Mouse (Mus musculus) adrenal gland, postnatal 10 days (tissue): ENCODE measurements around the gene Kdelc2. TPM values are rescaled to one million over a fixed set of nuclear protein-coding genes. Genes with fewer than 3 reads are reported as not detected.
A peak's percentile ranks its signal among the peaks of the same experiment; 100 is the strongest.

Source experiments
- DNase-seq: peaks from one replicate; pipeline ENCODE4 v3.0.0; 2021; ENCODE audit warnings: mixed read lengths
- total RNA-seq, 2 experiments: library from RNA; stranded (reverse); gene quantifications; 2 replicates each; pipeline ENCODE4 v1.2.3; 2021

Kdelc2 gene
- total RNA-seq, 2 experiments from 2014 or later, result 14.5 to 15.6 TPM

DNA sequence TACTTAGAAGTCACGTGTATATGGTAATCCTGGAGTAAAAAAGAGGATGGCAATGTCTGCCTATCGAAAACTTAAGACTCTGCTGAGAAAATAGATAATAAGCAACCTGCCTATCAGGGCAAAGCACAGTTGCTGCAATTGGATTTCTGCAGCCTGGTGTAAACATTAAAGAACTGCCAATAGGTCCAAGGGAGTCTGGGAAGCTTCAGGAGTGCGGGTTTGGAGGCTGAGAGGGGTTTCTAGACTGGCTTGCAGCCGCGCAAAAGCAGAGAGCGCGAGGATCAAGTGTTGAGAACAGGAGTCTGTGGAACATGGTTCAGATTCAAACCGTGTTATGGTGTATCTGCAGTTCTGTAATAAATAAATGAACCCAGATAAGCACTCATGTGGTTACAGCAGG lies 1.0 kb downstream of the Kdelc2 start:
- peak; percentile 28 for DNase-seq

DNA sequence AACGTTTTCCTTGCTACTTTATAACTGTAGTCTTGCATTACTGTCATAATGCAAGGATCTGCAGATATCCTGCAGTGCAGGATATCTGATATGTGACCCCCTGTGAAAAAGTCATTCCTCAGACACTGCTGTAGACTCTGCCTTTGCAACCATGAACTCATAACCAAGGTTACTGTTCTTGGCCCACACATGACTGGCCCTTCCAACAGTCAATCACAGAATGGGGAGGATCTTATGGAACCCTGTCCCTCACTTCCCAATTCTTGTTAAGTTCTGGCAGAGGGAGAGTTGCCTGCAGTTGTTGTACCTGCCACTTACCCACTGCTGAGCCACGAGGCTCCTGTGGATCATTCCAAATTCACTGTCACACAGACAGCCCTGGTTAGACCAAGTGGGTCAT lies 3.6 kb downstream of the Kdelc2 start:
- peak; percentile 46 for DNase-seq

DNA sequence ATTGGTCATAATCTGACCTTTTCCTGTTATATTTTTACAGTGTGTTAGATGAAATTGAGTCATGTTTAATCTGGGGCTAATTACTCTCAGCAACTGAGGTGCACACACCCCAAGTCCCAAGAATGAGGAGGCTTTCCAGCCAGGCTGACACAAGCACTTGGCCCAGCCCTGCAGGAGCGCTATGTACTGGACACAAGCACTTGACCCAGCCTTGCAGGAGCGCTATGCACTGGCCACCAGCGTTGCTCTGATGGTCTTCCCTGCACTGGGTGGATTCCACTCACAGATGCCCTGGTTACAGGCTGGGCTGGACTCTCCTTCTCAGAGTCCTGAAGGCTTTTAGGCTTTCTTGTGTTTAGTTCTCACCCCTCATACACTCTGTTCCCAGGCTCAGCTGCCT lies 5.3 kb downstream of the Kdelc2 start:
- no peak for DNase-seq

DNA sequence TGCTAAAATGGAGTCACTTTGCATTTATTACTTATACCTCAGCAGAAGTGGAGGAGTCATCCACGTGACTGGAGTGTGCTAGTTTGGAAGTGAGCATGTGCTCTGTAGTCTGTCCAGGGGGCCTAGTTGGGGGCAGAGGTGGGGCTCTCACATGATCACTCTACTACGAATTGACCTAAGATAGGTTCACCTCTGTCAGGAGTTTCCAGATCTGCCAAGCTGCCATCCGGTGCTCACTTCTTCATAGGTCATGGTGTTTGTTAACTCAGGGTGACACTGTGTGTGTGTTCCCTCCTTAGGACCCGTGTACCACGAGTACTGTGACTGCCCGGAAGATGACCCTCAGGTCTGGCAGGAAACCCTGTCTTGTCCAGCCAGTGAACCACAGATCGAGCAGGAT lies 6.3 kb downstream of the Kdelc2 start:
- DNase-seq, result no peak

DNA sequence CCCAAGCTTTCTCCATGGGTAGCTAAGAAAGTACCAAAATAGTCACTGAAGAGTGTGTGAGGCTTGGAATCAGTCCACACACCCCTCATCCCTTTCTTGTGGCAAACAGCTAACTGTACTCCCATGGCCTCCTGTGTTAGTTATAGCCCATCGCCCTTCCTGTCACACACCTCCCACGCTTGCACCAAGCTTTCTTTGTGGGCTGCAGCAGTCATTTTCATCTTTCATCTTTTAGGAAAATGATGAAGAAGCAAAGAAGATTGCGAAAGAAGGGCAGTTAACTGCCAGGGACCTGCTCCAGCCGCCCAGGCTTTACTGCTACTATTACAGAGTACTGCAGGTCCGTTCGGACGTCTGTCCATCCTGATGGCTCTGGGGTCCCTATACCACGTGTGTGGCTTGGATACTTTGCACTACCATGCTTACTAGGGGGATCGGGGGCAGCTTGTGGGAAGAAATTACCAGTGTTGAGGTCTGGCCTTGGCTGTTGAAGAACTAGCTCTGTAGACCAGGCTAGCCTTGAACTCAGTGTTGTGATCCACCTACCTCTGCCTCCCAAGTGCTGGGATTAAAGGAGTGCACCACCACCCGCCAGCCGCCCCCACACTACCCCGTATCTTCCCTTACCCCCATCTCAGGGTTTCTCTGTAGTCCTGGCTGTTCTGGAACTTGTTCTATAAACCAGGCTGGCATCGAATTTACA lies 14.0 kb downstream of the Kdelc2 start:
- no peak for DNase-seq

DNA sequence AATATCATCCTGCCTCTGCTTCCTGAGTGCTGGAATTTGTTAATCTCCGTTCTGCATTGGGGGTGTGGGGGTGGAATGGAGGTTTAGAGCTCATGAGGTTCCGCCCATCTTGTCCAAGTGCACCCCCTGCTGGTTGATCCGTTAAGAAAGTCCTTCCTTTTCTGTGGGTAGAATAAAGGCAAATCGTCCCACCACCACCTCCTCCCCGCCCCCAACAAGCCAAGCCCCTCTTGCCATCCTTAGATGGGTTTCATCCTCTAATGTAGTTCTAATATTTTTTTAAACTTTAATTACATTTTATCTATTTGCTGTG lies 14.5 kb downstream of the Kdelc2 start:
- DNase-seq, result peak; percentile 78

DNA sequence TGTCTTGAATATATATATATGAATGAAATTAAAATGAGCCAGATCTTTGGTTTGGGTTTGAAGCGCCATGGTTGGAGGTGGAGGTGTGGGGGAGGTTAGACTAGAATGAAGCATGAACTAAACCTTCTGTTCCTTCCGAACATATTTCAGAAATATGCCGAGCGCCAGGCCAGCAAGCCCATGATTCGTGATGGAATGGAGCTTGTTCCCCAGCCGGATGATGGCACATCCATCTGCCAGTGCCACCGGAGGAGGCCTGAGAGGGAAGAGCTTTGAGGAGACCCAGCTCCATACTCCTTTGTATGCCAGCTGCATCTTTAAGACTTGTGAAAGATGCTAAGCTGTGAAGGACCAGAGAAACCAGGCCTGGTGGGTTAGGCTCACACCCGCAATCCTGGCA lies 15.7 kb downstream of the Kdelc2 start:
- no peak for DNase-seq

DNA sequence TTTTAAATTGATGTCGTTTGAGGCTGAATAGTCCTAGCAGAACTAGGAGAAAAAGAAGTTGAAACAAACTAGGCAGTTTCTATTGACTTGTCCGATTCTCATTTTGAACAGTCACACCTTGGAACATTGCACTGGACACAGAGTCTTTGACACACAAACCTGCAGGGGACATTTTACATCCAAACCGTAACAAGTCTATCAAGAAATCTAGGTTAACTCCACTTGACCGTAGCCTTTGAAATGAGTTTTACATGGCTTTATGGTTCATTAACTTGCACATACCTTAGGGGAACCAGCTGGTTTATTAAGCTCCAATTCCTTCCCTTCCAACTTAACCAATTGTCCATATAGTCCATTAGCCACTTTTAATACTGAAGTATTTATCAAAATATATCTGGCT lies 16.9 kb downstream of the Kdelc2 start:
- DNase-seq, result no peak

DNA sequence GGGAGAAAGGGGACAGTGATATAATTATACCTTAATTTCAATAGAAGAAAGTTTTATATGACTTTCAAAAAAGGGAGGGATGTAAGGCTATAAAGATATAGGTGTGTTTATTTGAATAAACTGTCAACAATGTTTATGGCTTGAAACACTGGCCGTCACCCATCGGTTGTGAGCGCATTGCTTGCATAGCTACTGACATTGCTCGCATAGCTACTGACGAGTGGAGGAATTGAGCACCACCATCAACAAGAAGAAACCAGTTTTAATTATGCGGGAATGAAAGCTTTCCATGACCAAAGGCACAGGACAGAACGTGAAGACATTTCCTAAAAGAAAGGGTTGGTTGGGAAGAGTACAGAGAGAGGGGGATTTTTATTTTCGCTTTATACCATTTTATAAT lies 17.3 kb downstream of the Kdelc2 start:
- no peak for DNase-seq

DNA sequence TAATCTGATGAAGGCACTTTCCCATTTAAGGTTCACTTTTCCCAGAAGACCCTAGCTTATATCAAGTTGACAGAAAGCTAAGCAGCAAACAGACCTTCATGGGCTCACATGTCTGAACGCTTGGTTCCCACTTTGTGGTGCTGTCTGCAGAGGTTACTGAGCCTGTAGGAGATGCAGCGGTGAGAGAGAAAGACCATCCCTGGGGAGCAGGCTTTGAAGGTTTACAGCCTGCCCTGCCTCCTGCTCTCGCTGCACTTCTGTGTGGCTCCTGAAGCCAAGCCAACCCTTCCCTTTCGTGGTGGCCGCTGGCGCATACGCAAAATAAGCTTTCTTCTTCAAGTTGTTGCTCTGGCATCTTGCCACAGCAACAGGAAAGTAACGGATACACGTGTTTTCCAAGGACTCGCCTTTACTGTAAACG lies 18.5 kb downstream of the Kdelc2 start, which contains the start of gene 4930550C14Rik:
Gene 4930550C14Rik, plus strand, starts transcription at position 35 of the 421 bp plus-strand sequence.
- DNase-seq, result peak; percentile 73

DNA sequence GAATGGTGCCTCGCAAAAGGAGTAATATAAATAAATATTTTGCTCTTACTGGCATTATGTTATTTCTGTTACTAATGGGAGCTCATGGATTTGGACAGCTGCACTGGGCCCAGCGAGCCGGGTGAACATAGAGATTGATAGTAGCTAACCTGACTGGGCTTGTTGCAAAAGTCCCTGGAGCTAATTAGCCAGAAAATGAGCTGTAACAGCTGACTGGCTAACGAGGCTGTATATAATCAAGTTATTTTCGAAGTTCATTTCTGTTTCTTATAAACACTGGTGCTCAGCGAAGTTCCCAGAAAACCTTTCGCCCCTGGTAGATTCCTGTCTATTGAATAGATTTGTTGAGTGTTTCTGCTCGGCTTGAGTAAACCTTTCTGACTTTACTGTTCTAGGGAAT lies 19.2 kb downstream of the Kdelc2 start:
- DNase-seq, result no peak

DNA sequence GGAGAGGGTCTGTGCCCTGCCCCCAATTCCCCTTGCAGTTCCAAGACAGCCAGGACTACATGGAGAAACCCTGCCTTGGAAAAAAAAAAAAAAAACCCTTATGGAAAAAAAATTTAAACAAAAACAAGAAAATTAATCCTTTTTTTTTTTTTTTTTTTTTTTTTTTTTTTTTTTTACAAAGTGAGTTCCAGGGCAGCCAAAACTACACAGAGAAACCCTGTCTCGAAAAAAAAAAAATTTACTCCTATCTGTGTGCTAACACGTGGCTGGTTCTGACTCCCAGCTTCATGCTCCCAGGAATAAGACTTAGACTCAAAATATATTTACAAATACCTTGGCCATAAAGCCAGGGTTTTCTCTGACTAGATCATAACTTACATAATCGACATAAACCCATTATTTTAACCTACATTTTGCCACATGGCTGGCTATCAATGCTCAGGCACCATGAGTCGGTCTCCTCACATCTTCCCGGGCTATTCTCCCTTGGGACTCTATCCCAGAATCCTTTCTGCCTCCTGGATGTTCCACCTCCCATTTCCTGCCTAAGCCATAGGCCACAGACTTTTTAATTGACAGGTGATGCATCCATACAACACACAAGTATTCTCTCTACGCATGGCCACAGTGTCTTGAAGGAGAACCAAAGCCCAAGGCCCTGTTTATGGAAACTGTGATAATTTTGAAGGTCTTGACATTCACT lies 20.4 kb downstream of the Kdelc2 start:
- DNase-seq, result no peak

DNA sequence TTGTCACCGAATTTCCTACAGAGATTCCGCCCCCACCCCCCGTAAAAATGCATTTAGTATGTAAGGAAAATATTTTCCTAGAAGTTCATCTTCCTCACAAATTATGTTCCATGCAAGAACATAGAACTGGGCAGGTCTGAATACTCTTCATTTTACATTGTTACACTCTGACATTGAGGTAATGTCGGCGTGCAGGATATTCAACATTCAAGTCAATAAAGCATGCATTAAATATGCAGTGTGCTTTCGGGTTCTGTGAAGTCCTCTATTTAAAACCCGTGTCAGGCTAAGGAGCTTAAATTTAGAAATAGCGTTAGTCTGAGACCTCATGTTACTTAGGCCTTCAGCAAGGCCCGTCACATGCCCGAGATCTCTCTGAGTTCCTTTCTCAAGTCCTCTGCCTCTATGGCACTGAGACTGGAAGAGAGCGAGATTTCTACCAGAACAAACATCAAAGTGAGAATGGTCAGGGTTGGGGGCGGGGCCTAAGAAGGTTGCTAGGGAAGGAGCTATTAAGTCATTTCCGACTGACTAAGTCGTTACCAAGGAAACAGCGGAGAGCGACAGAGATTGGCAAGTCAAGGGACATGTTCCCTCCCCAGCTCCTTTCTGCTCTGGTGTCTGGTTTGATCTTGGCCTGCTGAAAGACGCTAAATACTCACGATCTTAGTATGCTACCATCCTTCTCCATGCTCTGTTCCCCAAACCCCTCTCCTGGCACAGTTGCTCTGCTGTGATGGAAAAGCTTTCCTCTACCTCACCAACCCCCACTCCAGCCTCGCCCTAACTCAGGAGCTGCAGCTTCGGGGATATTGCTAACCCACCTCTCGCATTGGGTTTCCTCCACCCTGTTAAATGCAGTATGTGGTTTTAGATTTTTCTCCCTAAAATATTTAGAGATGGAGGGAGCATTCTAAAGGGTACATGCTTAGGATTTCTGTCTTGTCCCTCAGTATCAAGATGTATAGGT lies 21.2 kb downstream of the Kdelc2 start:
- peak; percentile 87 for DNase-seq

DNA sequence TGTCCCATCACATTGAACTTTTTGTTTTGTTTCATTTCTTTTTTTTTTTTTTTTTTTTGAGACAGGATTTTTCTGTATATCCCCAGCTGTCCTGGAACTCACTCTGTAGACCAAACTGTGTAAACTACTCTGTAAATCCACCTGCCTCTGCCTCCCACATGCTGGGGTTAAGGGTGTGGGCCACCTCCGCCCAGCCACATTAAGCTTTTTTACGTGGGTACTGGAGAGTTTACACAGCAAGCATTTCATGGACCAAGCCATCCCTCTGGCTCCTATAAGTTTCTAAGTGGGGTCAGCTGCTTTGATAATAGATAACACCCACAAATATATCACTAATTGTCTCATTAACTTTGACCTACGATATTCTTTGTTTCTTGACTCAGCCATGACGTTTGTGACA lies 24.7 kb downstream of the Kdelc2 start:
- no peak for DNase-seq

DNA sequence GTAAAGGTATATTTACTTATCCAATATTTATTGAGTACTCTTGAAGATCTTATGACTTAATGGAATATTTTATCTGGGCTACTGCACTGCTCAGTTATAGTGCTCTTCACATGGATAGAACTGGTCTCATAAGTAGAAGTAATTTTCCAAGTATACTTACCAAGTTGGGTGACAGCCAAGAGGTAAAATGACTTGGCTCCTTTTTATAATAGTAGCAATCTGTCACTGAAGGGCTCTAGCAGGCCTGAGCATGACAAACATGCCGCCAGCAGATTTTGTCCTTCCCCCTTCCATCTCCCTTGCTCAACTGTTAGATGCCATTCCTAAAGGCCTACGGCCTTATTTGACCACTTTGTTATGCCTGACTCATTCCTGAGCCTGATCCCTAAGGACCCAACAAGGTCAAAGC lies 25.1 kb downstream of the Kdelc2 start:
- DNase-seq, result no peak

DNA sequence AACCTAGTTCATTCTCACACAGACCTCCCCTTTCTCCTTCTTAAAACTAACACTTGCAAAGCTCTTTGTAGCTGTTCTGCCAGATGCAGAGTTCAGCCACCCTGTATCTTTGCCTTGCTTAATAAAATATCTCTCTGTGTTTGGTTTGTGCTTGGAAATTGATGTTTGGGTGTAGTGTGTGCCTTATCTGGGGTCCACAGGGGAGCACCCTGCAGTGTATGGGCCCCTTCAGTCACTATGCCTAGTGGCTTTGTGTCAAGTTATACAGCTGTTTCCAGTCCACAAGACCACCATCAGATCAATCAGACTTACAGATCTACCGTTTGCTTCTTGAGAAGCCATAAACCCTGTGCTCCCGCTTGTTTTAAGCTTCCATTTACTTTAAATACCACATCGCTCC lies 25.6 kb downstream of the Kdelc2 start:
- no peak for DNase-seq

DNA sequence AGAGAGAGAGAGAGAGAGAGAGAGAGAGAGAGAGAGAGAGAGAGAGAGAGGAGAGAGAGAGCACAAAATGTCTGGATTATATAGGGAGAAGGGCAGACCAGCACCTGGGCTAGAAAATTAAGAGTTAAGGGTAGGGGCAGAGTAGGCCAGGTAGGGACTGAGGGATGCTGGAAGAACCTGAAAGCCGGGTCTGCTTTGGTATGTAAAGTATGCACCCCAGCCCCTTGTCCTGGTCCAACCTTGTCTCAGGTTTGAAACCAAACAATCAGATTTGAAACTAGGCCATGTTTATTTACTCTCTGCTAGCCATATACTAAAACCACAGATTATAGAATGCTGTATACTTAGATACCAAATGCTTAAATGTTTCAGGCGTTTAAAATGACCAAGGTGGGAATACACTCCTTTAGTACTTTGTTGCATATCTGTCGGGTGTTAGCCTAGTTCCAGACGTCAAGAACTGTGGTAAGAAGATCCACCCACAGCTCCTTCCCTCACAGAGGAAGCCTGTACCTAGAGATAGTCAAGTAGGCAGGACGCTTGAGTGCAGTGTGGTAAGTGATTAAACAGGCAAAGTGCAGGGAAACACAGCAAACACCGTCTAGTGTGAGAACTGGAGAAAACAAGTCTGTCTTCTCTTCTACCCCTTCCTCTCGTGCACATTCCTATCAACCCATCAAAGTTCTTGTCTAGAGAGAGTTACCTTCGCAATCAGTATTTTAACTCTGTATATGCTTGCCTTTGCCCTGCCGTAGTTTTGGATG lies 38.5 kb downstream of the Kdelc2 start:
- no peak for DNase-seq

DNA sequence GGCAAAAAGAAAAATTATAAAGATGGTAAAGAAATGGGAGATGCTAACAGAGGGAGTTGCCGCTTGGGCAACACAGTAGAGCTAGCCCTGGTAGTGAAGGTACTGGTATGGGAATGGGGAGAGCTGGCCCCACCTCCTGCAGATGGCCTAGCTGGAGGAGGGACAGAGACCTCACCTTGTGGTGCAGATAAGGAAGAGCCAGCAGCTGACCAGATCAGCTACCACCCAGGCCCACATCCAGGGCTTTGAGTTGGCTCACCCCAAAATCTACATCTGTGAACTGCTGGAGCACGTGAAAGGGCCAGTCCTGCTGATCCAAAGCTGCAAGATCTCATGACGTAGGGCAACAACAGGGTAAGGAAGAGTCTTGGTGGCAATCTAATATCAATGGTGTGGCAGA lies 42.9 kb downstream of the Kdelc2 start:
- no peak for DNase-seq

DNA sequence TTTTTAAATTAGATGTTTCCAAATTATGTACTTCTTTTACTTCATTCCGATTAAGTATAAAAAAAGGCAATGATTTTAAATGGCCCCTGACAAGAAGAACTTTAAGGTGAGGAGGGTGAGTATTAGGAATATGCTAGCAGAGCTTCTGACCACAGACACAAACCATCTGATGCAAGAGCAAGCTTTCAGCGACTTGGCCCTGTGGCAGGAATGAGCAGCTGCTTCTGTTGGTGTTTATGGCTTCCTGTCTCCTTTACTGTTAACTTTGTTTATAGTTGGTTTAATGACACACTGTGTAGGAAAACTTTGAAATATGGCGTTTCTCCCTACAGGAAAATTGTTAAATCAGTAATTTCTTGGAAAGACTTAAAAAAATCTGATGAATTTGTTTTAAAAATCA lies 43.8 kb downstream of the Kdelc2 start:
- DNase-seq, result no peak

DNA sequence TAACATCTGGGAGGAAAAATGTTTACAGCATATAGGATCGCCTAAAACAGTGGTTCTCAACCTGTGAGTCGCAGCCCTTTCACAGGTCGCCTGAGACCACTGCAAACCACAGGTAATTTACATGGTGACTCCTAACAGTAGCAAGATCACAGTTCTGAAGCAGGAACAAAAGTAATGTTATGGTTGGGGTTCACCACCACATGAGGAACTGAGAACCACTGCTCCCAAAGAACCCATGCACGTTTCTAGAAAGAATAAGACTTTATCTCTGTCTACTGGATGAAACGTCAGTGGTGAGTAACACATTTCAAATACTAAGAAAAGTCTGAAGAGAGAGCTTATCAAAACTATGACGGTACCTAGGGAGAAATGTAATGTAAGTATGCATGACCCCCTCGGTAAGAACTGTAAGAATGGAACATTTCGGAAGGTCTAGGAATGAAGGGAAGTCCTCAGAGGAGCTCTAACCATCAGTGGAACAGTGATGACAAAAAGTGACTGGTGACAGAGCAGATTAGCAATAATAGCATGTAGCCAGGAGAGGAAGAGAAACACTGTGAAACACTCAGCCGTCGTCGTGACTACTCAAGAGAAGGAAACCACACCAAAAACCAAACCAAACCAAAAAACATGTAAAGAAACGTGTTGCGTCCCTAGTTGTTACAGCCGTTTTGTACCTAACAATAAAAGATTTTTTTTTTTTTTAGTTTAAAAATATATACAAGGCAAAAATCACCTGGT lies 52.2 kb downstream of the Kdelc2 start:
- no peak for DNase-seq

DNA sequence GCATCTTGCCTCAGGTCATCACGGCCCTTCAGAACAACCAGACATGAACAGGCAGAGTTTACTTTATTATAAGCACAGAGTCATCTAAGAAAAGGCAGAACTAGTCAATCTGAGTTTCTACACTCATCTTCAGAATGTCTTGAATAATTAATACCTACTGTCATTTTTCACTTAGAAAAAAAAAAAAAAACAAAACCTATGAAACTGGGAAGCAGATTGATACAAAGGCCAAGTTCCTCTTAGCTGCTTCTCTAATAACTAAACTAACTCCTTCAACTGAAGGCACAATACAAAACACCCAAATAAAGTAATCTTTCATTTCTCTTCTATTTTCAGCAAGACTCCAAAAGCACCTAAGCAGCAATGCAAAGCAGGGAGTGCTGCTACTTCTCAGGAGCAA lies 66.8 kb downstream of the Kdelc2 start:
- no peak for DNase-seq
